Mouse (Mus musculus) thymus, adult 2 months (tissue): ENCODE results near the gene Olfr43.

Experiments used
- CTCF ChIP-seq: fragments of 200-500 bp; IDR thresholded peaks from 2 replicates; pipeline ENCODE4 v1.5.1; 2012; ENCODE audit warnings: mild to moderate bottlenecking, control low read depth, low read length, moderate library complexity, borderline replicate concordance; ENCODE audit not compliant: control insufficient read depth, poor library complexity, insufficient read depth; ENCODE audit errors: extremely low read depth
- POLR2A ChIP-seq: fragments of 200-500 bp; IDR thresholded peaks from 2 replicates; pipeline ENCODE4 v1.6.1; 2012; ENCODE audit warnings: mild to moderate bottlenecking, low read length, control low read depth, moderate library complexity; ENCODE audit not compliant: control insufficient read depth, poor library complexity, insufficient read depth; ENCODE audit errors: extremely low read depth

GRCm38 (mm10) chr11:74259508-74259907 is 48.3 kb upstream of the Olfr43 start, which contains the start of gene Olfr406:
- no peak for TF ChIP-seq CTCF
- TF ChIP-seq POLR2A, result no peak
